In genomic region chr11:60454745-60455087, GRCm38 (mm10) we compare ENCODE assay signal across 8 mouse cellular contexts. TPM values are rescaled to one million over a fixed set of nuclear protein-coding genes. Genes with fewer than 3 reads are reported as not detected.
DNase-seq lines count a peak whose midpoint lies in the region; ATAC-seq and TF ChIP-seq lines count a peak whose summit lies in the region.

No protein-coding gene starts in this region.

- H3K4me1 ChIP-seq in embryonic facial prominence, embryonic 10.5 days: peaks cover 14% of the 10 kb centered on the region
- peaks cover 25% of the 10 kb centered on the region for H3K4me1 ChIP-seq in hindbrain, embryonic 13.5 days (replicated peaks)

- H3K27ac ChIP-seq in layer of hippocampus, adult 2 months: peak overlapping the region; percentile 82
- peak overlapping the region; percentile 82 for H3K27ac ChIP-seq in embryonic facial prominence, embryonic 10.5 days (replicated peaks)
- peak overlapping the region; percentile 82 for H3K27ac ChIP-seq in hindbrain, embryonic 13.5 days

- under 1% methylated on average over 17 of the region's 17 CpGs for WGBS in embryonic facial prominence, embryonic 10.5 days
- WGBS in hindbrain, embryonic 13.5 days: under 1% methylated on average over 17 of the region's 17 CpGs

- peaks cover 40% of the 10 kb centered on the region for H3K36me3 ChIP-seq in embryonic facial prominence, embryonic 10.5 days (replicated peaks)
- peaks cover 36% of the 10 kb centered on the region for H3K36me3 ChIP-seq in hindbrain, embryonic 13.5 days

- 0 out of 2 replicates have a peak, but pooled peaks cover 4% of the 10 kb centered on the region for H3K27me3 ChIP-seq in embryonic facial prominence, embryonic 10.5 days (replicated peaks; ENCODE audit: low read depth, poor library complexity, severe bottlenecking)
- no peaks in the 10 kb centered on the region for H3K27me3 ChIP-seq in hindbrain, embryonic 13.5 days

- peak overlapping the region; percentile 92 for H3K9ac ChIP-seq in hindbrain, embryonic 13.5 days

- no peak for TF ChIP-seq CTCF in layer of hippocampus, adult 2 months (conservative IDR thresholded peaks at IDR 0.05)

- ATAC-seq in hindbrain, embryonic 13.5 days (ENCODE audit: low FRiP score): peak; percentile 64; the same call in 1 of the 2 replicates
- ATAC-seq in megakaryocyte-erythroid progenitor cell, adult 5-6 weeks (replicated peaks; ENCODE audit: low FRiP score, low TSS enrichment, poor library complexity, severe bottlenecking): peak; percentile 14; the same call in 1 of the 2 replicates

- H3K4me3 ChIP-seq in layer of hippocampus, adult 2 months: peak overlapping the region; percentile 83
- peak overlapping the region; percentile 92 for H3K4me3 ChIP-seq in embryonic facial prominence, embryonic 10.5 days
- H3K4me3 ChIP-seq in hindbrain, embryonic 13.5 days: peak overlapping the region; percentile 76

- H3K9me3 ChIP-seq in embryonic facial prominence, embryonic 10.5 days: no peaks in the 10 kb centered on the region
- H3K9me3 ChIP-seq in hindbrain, embryonic 13.5 days: no peaks in the 10 kb centered on the region

- DNase-seq in layer of hippocampus, adult 2 months (ENCODE audit: low spot score in 2 of 2): no peak
- no peak for DNase-seq in layer of hippocampus, adult 9-11 months
- DNase-seq in embryonic facial prominence, embryonic 10.5 days (ENCODE audit: low spot score): no peak
- no peak for DNase-seq in right cerebral cortex, postnatal 25 days
- DNase-seq in left cerebral cortex, adult 9 months (ENCODE audit: low spot score in 2 of 2): no peak
- no peak for DNase-seq in layer of hippocampus, postnatal 10 days (ENCODE audit: low spot score in 2 of 2)

- peak overlapping the region; percentile 80 for H3K4me2 ChIP-seq in hindbrain, embryonic 13.5 days

RNA-seq across cellular contexts. Expression of gene Drg2, which starts 0.3 kb away (rescaled TPM):
- 10 to 100 TPM; 77.1 to 79.4 TPM for total RNA-seq in layer of hippocampus, adult 2 months (2021)
- 141 and 143 TPM in 2 replicates for polyA plus RNA-seq in embryonic facial prominence, embryonic 10.5 days (2016; fragmentation: Nextera tagmentation; extraction: Ambion mirVana)
- polyA plus RNA-seq in hindbrain, embryonic 13.5 days (2015; fragmentation: Nextera tagmentation; extraction: Ambion mirVana): 86.5 and 92.2 TPM in 2 replicates
- 50.2 and 65.2 TPM in 2 replicates for total RNA-seq in megakaryocyte-erythroid progenitor cell, adult 5-6 weeks (2014; fragmentation: Nextera tagmentation)
- total RNA-seq in megakaryocyte-erythroid progenitor cell, adult 5-6 weeks (2017): 91.0 and 109 TPM in 2 replicates
- total RNA-seq in layer of hippocampus, postnatal 10 days (2021): 10 to 100 TPM; 64.2 to 73.8 TPM

RNA-seq across cellular contexts. Expression of gene Myo15, which starts 14.4 kb away (rescaled TPM):
- total RNA-seq in layer of hippocampus, adult 2 months (2021): under 1 TPM; 0.10 TPM
- polyA plus RNA-seq in embryonic facial prominence, embryonic 10.5 days (2016; fragmentation: Nextera tagmentation; extraction: Ambion mirVana): 0.21 and 0.22 TPM in 2 replicates
- 0.14 TPM in 2 replicates for polyA plus RNA-seq in hindbrain, embryonic 13.5 days (2015; fragmentation: Nextera tagmentation; extraction: Ambion mirVana)
- total RNA-seq in megakaryocyte-erythroid progenitor cell, adult 5-6 weeks (2014; fragmentation: Nextera tagmentation): 0.17 TPM in 1 of 2 replicates, not detected in the other
- total RNA-seq in megakaryocyte-erythroid progenitor cell, adult 5-6 weeks (2017): 0.19 TPM in 1 of 2 replicates, not detected in the other
- total RNA-seq in layer of hippocampus, postnatal 10 days (2021): under 1 TPM; 0.13 to 0.18 TPM

RNA-seq across cellular contexts. Expression of gene Atpaf2, which starts 36.5 kb away (rescaled TPM):
- 10 to 100 TPM; 27.3 to 32.7 TPM for total RNA-seq in layer of hippocampus, adult 2 months (2021)
- 61.7 and 63.6 TPM in 2 replicates for polyA plus RNA-seq in embryonic facial prominence, embryonic 10.5 days (2016; fragmentation: Nextera tagmentation; extraction: Ambion mirVana)
- 39.6 and 46.6 TPM in 2 replicates for polyA plus RNA-seq in hindbrain, embryonic 13.5 days (2015; fragmentation: Nextera tagmentation; extraction: Ambion mirVana)
- 39.2 and 53.4 TPM in 2 replicates for total RNA-seq in megakaryocyte-erythroid progenitor cell, adult 5-6 weeks (2014; fragmentation: Nextera tagmentation)
- 64.5 and 114 TPM in 2 replicates for total RNA-seq in megakaryocyte-erythroid progenitor cell, adult 5-6 weeks (2017)
- total RNA-seq in layer of hippocampus, postnatal 10 days (2021): 10 to 100 TPM; 28.3 to 31.8 TPM

RNA-seq across cellular contexts. Expression of gene Gid4, which starts 37.8 kb away (rescaled TPM):
- 10 to 100 TPM; 48.8 to 51.1 TPM for total RNA-seq in layer of hippocampus, adult 2 months (2021)
- polyA plus RNA-seq in embryonic facial prominence, embryonic 10.5 days (2016; fragmentation: Nextera tagmentation; extraction: Ambion mirVana): 26.9 and 28.5 TPM in 2 replicates
- 20.7 and 21.7 TPM in 2 replicates for polyA plus RNA-seq in hindbrain, embryonic 13.5 days (2015; fragmentation: Nextera tagmentation; extraction: Ambion mirVana)
- 27.4 and 33.5 TPM in 2 replicates for total RNA-seq in megakaryocyte-erythroid progenitor cell, adult 5-6 weeks (2014; fragmentation: Nextera tagmentation)
- total RNA-seq in megakaryocyte-erythroid progenitor cell, adult 5-6 weeks (2017): 32.4 and 33.0 TPM in 2 replicates
- total RNA-seq in layer of hippocampus, postnatal 10 days (2021): 10 to 100 TPM; 38.0 to 39.3 TPM
